Mouse (Mus musculus) MEL (cell line): ENCODE data around the gene Btd. TPM values are rescaled to one million over a fixed set of nuclear protein-coding genes. Genes with fewer than 3 reads are reported as not detected.

Experiments
- DNase-seq: peaks from one replicate; pipeline ENCODE4 v3.0.0; 2011; ENCODE audit warnings: low read depth, low spot score
- H3K27ac ChIP-seq: 2 replicates; pipeline ENCODE4 v1.5.1; 2012; ENCODE audit warnings: low read depth, mild to moderate bottlenecking, control low read depth, low read length, moderate library complexity; ENCODE audit not compliant: control insufficient read depth
- H3K27me3 ChIP-seq, 2 experiments: fragments of 150-350 bp in 1 of 2; sonication (generic) in 1 of 2; 2 replicates each; pipeline ENCODE4 v1.6.1; 2012; ENCODE audit warnings: low read length in 2 of 2, mild to moderate bottlenecking in 2 of 2, improper control_type of control experiment in 1 of 2, moderate library complexity in 1 of 2; ENCODE audit not compliant: insufficient read depth in 2 of 2, control insufficient read depth in 1 of 2
- H3K36me3 ChIP-seq, 2 experiments: 2 replicates each; pipeline ENCODE4 v1.6.1; 2012 to 2014; ENCODE audit warnings: low read length in 2 of 2, improper control_type of control experiment in 1 of 2, inconsistent platforms in 1 of 2, mild to moderate bottlenecking in 1 of 2; ENCODE audit not compliant: insufficient read depth in 2 of 2, control insufficient read depth in 1 of 2
- H3K4me1 ChIP-seq, 2 experiments: fragments of 150-350 bp in 1 of 2; sonication (generic) in 1 of 2; 2 replicates each; pipeline ENCODE4 v1.6.1; 2012; ENCODE audit warnings: low read length in 2 of 2, improper control_type of control experiment in 1 of 2, mild to moderate bottlenecking in 1 of 2; ENCODE audit not compliant: insufficient read depth in 2 of 2, control insufficient read depth in 1 of 2
- H3K4me3 ChIP-seq, 2 experiments: fragments of 150-350 bp in 1 of 2; sonication (generic) in 1 of 2; 2 replicates each; pipeline ENCODE4 v1.5.1; 2012; ENCODE audit warnings: low read depth in 2 of 2, low read length in 2 of 2, mild to moderate bottlenecking in 2 of 2, moderate library complexity in 2 of 2, control low read depth in 1 of 2, improper control_type of control experiment in 1 of 2; ENCODE audit not compliant: control insufficient read depth in 1 of 2, insufficient read depth in 1 of 2
- H3K79me2 ChIP-seq: 2 replicates; pipeline ENCODE4 v1.6.1; 2012; ENCODE audit warnings: mild to moderate bottlenecking, low read length, moderate library complexity; ENCODE audit not compliant: control insufficient read depth, poor library complexity, insufficient read depth
- H3K9ac ChIP-seq: 2 replicates; pipeline ENCODE4 v1.6.1; 2012; ENCODE audit warnings: low read depth, mild to moderate bottlenecking, control low read depth, low read length, moderate library complexity; ENCODE audit not compliant: control insufficient read depth, poor library complexity, severe bottlenecking
- H3K9me3 ChIP-seq: fragments of 150-350 bp; sonication (generic); replicated peaks from 2 replicates; pipeline ENCODE4 v1.6.1; 2012; ENCODE audit warnings: mild to moderate bottlenecking, low read length, improper control_type of control experiment, moderate library complexity; ENCODE audit not compliant: insufficient read depth
- BHLHE40 ChIP-seq: IDR thresholded peaks from 2 replicates; pipeline ENCODE4 v1.6.1; 2012; ENCODE audit warnings: low read depth, mild to moderate bottlenecking, inconsistent platforms, low read length, improper control_type of control experiment, borderline replicate concordance
- CHD1 ChIP-seq: IDR thresholded peaks from 2 replicates; pipeline ENCODE4 v1.6.1; 2012; ENCODE audit warnings: low read depth, mild to moderate bottlenecking, inconsistent platforms, low read length, improper control_type of control experiment
- ELF1 ChIP-seq: IDR thresholded peaks from 2 replicates; pipeline ENCODE4 v1.6.1; 2014; ENCODE audit warnings: low read depth, mild to moderate bottlenecking, inconsistent platforms, low read length, improper control_type of control experiment, moderate library complexity
- EP300 ChIP-seq, 2 experiments: IDR thresholded peaks; 2 replicates each; pipeline ENCODE4 v1.6.1; 2011; ENCODE audit warnings: improper control_type of control experiment in 2 of 2, low read length in 2 of 2, low read depth in 1 of 2, mild to moderate bottlenecking in 1 of 2
- GABPA ChIP-seq: IDR thresholded peaks from 2 replicates; pipeline ENCODE4 v1.6.1; 2012; ENCODE audit warnings: low read depth, mild to moderate bottlenecking, inconsistent platforms, low read length, improper control_type of control experiment, moderate library complexity
- KAT2A ChIP-seq: conservative IDR thresholded peaks from 2 replicates; pipeline ENCODE4 v1.6.1; 2012; ENCODE audit warnings: low read depth, low read length, improper control_type of control experiment, inconsistent platforms
- MAZ ChIP-seq: IDR thresholded peaks from 2 replicates; pipeline ENCODE4 v1.6.1; 2012; ENCODE audit warnings: low read depth, mild to moderate bottlenecking, inconsistent platforms, low read length, improper control_type of control experiment
- MEF2A ChIP-seq: IDR thresholded peaks from 2 replicates; pipeline ENCODE4 v1.6.1; 2014; ENCODE audit warnings: low read depth, mild to moderate bottlenecking, inconsistent platforms, low read length, improper control_type of control experiment; ENCODE audit not compliant: poor library complexity, insufficient replicate concordance, severe bottlenecking; ENCODE audit errors: extremely low read depth
- MXI1 ChIP-seq: IDR thresholded peaks from 2 replicates; pipeline ENCODE4 v1.6.1; 2011; ENCODE audit warnings: mild to moderate bottlenecking, low read depth, low read length, improper control_type of control experiment
- MYB ChIP-seq: IDR thresholded peaks from 2 replicates; pipeline ENCODE4 v1.6.1; 2011; ENCODE audit warnings: mild to moderate bottlenecking, low read depth, low read length, improper control_type of control experiment
- MYC ChIP-seq: IDR thresholded peaks from 2 replicates; pipeline ENCODE4 v1.6.1; 2011; ENCODE audit warnings: low read depth, mild to moderate bottlenecking, low read length, improper control_type of control experiment, moderate library complexity
- NELFE ChIP-seq: IDR thresholded peaks from 2 replicates; pipeline ENCODE4 v1.6.1; 2011; ENCODE audit warnings: low read depth, low read length, improper control_type of control experiment
- NRF1 ChIP-seq: IDR thresholded peaks from 2 replicates; pipeline ENCODE4 v1.6.1; 2014; ENCODE audit warnings: low read depth, mild to moderate bottlenecking, inconsistent platforms, low read length, improper control_type of control experiment, moderate library complexity; ENCODE audit not compliant: poor library complexity, insufficient read depth, severe bottlenecking
- POLR2AphosphoS5 ChIP-seq: IDR thresholded peaks from 2 replicates; pipeline ENCODE4 v1.6.1; 2012; ENCODE audit warnings: low read depth, borderline replicate concordance, mild to moderate bottlenecking, inconsistent platforms, low read length, moderate library complexity, mixed read lengths
- SIN3A ChIP-seq: IDR thresholded peaks from 2 replicates; pipeline ENCODE4 v1.6.1; 2012; ENCODE audit warnings: low read length, improper control_type of control experiment, inconsistent platforms
- SMC3 ChIP-seq: IDR thresholded peaks from 2 replicates; pipeline ENCODE4 v1.6.1; 2011; ENCODE audit warnings: low read depth, low read length, improper control_type of control experiment
- TAL1 ChIP-seq: IDR thresholded peaks from 2 replicates; pipeline ENCODE4 v1.6.1; 2012; ENCODE audit warnings: mild to moderate bottlenecking, inconsistent platforms, low read length, moderate library complexity, mixed read lengths
- USF1 ChIP-seq: IDR thresholded peaks from 2 replicates; pipeline ENCODE4 v1.6.1; 2014; ENCODE audit warnings: low read depth, mild to moderate bottlenecking, inconsistent platforms, low read length, improper control_type of control experiment, moderate library complexity
- USF2 ChIP-seq, 2 experiments: IDR thresholded peaks; 2 replicates each; pipeline ENCODE4 v1.6.1; 2011 to 2012; ENCODE audit warnings: improper control_type of control experiment in 2 of 2, low read length in 2 of 2, borderline replicate concordance in 1 of 2, inconsistent platforms in 1 of 2, low read depth in 1 of 2, mild to moderate bottlenecking in 1 of 2; ENCODE audit not compliant: insufficient read depth in 1 of 2
- ZNF384 ChIP-seq: IDR thresholded peaks from 2 replicates; pipeline ENCODE4 v1.6.1; 2012; ENCODE audit warnings: low read depth, mild to moderate bottlenecking, inconsistent platforms, low read length, improper control_type of control experiment
- polyA plus RNA-seq, 2 experiments: library from polyadenylated mRNA; stranded (reverse) in 1 of 2; unstranded in 1 of 2; fragments of >175 nt in 1 of 2; fragments of >200 nt in 1 of 2; gene quantifications; 2 replicates each; pipeline versions ENCODE4 v1.2.1 to v1.2.4; 2012; ENCODE audit warnings: low replicate concordance in 2 of 2, low read depth in 1 of 2; ENCODE audit not compliant: insufficient read length in 2 of 2, insufficient read depth in 1 of 2, missing spikeins in 1 of 2
- total RNA-seq: library from RNA; depleted of rRNA; stranded (reverse); fragments of 300-350 nt; gene quantifications from 2 replicates; pipeline ENCODE4 v1.2.3, GENCODE M21; 2012

Btd gene
- total and polyA plus RNA-seq, 3 experiments, result 7.2 to 12.9 TPM; not detected in 1

- Histone ChIP-seq H3K4me3 (no peak overlapping the region), H3K36me3 (no peaks in the 10 kb centered on the region)
Observed at GRCm38 (mm10) chr14:31617997-31618396, 22.8 kb upstream of the Btd start.

GRCm38 (mm10) chr14:31620591-31621223, 20.1 kb upstream of the Btd start:
- no peaks in the 10 kb centered on the region for H3K36me3 ChIP-seq
- no peaks in the 10 kb centered on the region for H3K79me2 ChIP-seq
- no peaks in the 10 kb centered on the region for H3K27me3 ChIP-seq
- H3K4me3 ChIP-seq, result no peak overlapping the region
- no peak overlapping the region for H3K27ac ChIP-seq
- no peak for DNase-seq
- no peak overlapping the region for H3K9ac ChIP-seq
- TF ChIP-seq MYC (no peak), MEF2A (no peak), ZNF384 (no peak), NRF1 (no peak), CHD1 (no peak), USF2 (IDR thresholded peaks at IDR 0.05; ENCODE audit: borderline replicate concordance in 1 of 2, insufficient read depth in 1 of 2, low read depth in 1 of 2, low read length in 2 of 2) (no peak), GABPA (no peak), POLR2AphosphoS5 (no peak), TAL1 (no peak), SMC3 (no peak), ELF1 (no peak), MYB (no peak), SIN3A (no peak), MXI1 (no peak), USF1 (no peak), KAT2A (no peak)
- H3K9me3 ChIP-seq, result no peaks in the 10 kb centered on the region
- H3K4me1 ChIP-seq, result peaks cover 3 to 4% of the 10 kb centered on the region in 2 experiments; a peak in 1 of 4 replicates

More at GRCm38 (mm10) chr14:31617997-31618396, 22.8 kb upstream of the Btd start:
- Histone ChIP-seq H3K27ac (no peak overlapping the region), H3K9ac (no peak overlapping the region), H3K79me2 (no peaks in the 10 kb centered on the region), H3K9me3 (no peaks in the 10 kb centered on the region), H3K4me1 (peaks cover 3 to 4% of the 10 kb centered on the region in 2 experiments; a peak in 1 of 4 replicates), H3K27me3 (no peaks in the 10 kb centered on the region)
- DNase-seq, result no peak
- TF ChIP-seq MAZ, result no peak
- no peak for TF ChIP-seq MYB
- no peak for TF ChIP-seq USF1
- no peak for TF ChIP-seq NELFE
- no peak for TF ChIP-seq EP300 (IDR thresholded peaks at IDR 0.05; ENCODE audit: low read depth in 1 of 2, low read length in 2 of 2)
- TF ChIP-seq BHLHE40, result no peak
